Mouse (Mus musculus) kidney, adult 2 months (tissue): ENCODE measurements around the gene Tbc1d7.

Source experiments
- CTCF ChIP-seq: fragments of 200-500 bp; conservative IDR thresholded peaks from 2 replicates; pipeline ENCODE4 v1.5.1; 2011; ENCODE audit warnings: low read depth, mild to moderate bottlenecking, control low read depth, low read length, moderate library complexity, mixed read lengths; ENCODE audit not compliant: insufficient read depth, insufficient read length
- POLR2A ChIP-seq: fragments of 200-500 bp; IDR thresholded peaks from one replicate; pipeline ENCODE4 v1.6.1; 2011; ENCODE audit warnings: low read depth, low read length, control low read depth

DNA sequence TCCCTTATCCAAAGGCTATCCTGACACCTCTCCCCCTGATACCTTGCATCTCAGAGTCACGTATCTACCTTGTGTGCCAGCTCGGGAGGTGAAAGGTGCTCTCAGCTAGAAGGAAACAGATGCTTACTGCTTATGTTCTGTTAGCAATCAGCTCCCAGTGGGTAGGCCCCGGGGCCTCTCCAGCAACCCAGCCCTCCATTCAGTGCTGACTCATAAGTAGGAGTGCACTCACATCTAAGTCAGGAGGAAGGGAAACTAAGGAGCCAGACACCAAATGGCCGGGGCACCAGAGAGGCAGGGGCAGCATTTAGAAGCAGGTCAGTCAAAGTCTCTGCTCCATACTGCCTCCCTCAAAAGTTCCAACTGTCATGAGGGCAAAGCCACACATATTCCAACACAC lies 22.6 kb downstream of the Tbc1d7 start:
- TF ChIP-seq CTCF = no peak
- no peak for TF ChIP-seq POLR2A
